In genomic region chr3:148729242-148729680, GRCm38 (mm10) we compare ENCODE assay signal across 8 mouse cellular contexts.
DNase-seq lines count a peak whose midpoint lies in the region; ATAC-seq lines count a peak whose summit lies in the region.

No protein-coding gene starts in this region.

- peak; percentile 14 for DNase-seq in gastrocnemius, postnatal 10 days
- no peak for DNase-seq in gastrocnemius, postnatal 25 days
- DNase-seq in T-cell, adult 2 months (ENCODE audit: low spot score): peak; percentile 31
- peak; percentile 39 to 44 for DNase-seq in kidney, postnatal 25 days
- DNase-seq in naive thymus-derived CD4-positive, alpha-beta T cell, adult 2 months (ENCODE audit: low read depth): peak; percentile 62
- DNase-seq in frontal cortex, adult 2 months (ENCODE audit: extremely low spot score in 1 of 2, low spot score in 1 of 2): no peak
- no peak for DNase-seq in layer of hippocampus, adult 18-20 months (ENCODE audit: low spot score in 2 of 2)

- no peak for ATAC-seq in activated CD4-positive, CD25-positive, alpha-beta regulatory T cell, adult 4 months

Comparison
In these comparisons a context has a peak if more than half of its experiments do, and no peak if none do; other contexts are left out.
1. DNase-seq: peak in gastrocnemius, postnatal 10 days (single experiment), T-cell, adult 2 months (single experiment), kidney, postnatal 25 days (2 of 2) and naive thymus-derived CD4-positive, alpha-beta T cell, adult 2 months (single experiment); none in gastrocnemius, postnatal 25 days (single experiment), frontal cortex, adult 2 months (0 of 2) and layer of hippocampus, adult 18-20 months (0 of 2).